Mouse (Mus musculus) thymus, postnatal 10 days (tissue): ENCODE data around the gene Galr3.
A peak's percentile ranks its signal among the peaks of the same experiment; 100 is the strongest.
"Not testable (repeated sequence)": the region's sequence is repeated elsewhere in the genome, so short reads cannot be mapped to it uniquely, and the experiment has no call there.

Experiments
- DNase-seq, 2 experiments: peaks; one replicate each; pipeline ENCODE4 v3.0.0; 2021; ENCODE audit warnings: low spot score in 2 of 2

Galr3 gene

DNA sequence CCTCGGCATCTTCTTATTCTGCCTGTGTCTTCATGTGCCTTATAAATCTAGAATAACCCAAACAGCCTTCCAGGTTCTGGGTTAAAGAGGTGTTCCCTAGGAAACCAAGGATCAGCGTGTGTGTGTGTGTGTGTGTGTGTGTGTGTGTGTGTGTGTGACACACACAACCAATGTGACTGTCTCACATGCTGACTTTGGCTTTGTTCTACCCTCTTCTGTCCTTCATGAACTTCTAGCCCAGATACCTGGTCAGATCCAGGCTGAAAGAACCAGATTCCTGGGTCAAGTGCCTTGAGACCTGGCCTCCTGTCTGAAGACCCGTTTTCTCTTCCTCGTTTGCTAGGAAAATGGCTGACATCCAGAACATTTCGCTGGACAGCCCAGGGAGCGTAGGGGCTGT lies at the start of gene Galr3:
Galr3 (plus strand) TSS at position 301 of the 400 bp plus-strand sequence.
- DNase-seq, result no peak

DNA sequence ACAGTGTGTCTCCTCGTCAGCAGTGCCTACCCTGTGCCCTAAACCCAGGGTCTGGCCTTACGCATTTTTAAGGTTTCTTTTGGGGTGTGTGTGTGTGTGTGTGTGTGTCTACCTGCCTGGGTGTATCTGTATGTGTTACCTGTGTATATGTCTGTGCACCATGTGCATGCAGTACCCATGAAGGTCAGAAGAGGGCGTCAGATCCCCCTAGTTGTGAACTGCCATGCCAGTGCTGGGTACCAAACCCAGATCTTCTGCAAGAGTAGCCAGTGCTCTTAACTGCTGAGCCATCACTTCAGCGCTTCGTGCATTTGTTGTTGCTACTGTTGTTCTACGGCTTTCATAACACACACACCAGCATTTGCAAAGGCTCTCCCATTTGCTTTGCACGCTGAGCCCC lies 49.5 kb upstream of the Galr3 start:
- DNase-seq, result no peak

DNA sequence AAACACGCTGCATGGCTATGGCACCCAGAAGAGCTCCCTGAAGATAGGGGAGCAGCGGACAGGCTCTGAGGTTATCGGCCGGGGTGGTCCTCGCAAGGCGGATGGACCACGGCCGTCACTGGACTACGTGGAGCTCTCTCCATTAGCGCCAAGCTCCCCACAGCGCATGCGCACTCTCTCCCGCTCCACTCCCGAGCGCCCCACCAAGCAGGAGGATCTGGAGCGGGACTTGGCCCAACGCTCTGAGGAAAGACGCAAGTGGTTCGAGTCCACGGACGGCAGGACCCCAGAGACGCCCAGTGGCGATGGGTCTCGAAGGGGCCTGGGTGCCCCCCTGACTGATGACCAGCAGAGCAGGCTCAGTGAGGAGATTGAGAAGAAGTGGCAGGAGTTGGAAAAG lies 48.8 kb upstream of the Galr3 start:
- no peak for DNase-seq

GRCm38 (mm10) chr15:78995916-78996315 lies 45.8 kb upstream of the Galr3 start:
- DNase-seq, result no peak

- DNase-seq, result peak; percentile 39 to 48
Observed at GRCm38 (mm10) chr15:78996663-78997062, 45.0 kb upstream of the Galr3 start.

DNA sequence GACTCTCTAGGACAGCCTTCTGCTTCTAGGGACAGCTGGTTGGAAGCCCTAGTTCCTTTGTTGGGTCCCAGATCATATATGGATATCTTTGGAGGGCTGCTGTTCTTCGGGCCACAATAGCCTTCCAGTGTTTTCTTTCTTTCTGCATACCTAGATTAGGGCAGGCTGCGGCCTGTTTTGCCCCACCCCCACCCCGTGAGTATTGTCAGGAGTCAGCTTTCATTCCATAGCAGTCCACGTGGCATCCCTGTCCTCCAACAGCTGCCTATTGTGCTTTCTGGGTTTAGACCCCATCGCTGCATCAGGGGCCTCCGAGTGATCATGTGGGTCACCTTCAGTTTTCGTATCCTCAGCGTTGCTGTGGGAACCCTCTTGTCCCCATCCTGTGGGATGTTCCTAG lies 43.3 kb upstream of the Galr3 start:
- no peak for DNase-seq

DNA sequence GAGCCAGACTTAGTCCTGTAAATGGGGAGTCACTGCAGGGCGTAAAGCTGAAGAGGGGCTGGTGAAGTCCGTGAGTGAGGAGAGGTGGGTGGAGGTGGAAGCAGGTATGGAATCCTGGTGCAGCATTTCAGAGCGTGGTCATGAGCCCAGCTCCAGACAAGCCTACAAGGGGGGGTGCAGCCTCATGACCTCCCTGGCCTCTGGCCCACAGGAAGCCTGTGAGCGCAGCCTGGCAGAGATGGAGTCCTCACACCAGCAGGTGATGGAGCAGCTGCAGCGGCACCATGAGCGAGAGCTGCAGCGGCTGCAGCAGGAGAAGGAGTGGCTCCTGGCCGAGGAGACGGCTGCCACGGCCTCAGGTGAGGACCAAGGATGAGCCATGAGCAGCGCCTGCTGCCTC lies 42.1 kb upstream of the Galr3 start:
- peak; percentile 19 to 21 for DNase-seq

GRCm38 (mm10) chr15:79000357-79000791 lies 41.3 kb upstream of the Galr3 start:
- DNase-seq, result no peak

DNA sequence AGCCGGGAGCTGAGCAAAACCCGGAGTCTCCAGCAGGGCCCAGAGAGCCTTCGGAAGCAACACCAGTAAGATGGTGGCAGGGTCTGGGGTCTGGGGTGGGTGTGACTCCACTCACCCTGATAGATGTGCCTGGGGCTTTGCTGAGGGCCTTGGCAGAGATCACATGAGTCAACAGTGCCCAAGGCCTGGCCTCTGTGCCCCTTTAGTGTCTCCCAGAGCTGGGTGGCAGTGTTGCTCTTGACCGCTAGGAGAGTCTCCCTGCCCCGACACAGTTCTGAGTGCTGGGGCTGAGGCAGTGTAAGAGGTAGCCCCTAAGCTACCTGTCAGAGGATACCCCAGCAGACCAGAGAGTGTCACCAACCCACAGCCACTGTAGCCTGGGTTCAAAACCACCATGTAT lies 40.1 kb upstream of the Galr3 start:
- no peak for DNase-seq

- DNase-seq, result no peak
Observed at GRCm38 (mm10) chr15:79002036-79002435, 39.6 kb upstream of the Galr3 start.

DNA sequence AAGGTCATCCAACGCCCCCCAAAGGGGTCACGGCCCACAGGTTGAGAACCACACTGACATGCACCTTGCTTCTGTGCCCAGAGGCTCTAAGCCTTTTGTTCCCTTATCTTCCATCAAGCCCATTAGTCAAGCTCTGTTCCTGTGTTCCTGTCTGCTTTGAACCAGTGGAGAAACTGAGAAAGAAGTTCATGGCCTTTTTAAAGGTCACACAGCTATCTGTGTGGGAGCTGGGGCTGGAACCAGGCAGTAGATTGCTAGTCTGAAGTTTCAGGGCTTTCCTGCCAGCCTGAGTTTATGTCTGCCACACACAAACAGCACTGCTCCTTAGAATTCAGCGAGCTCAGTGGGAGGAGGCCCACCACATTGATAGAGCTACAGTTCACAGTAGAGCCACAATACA lies 38.6 kb upstream of the Galr3 start:
- no peak for DNase-seq

GRCm38 (mm10) chr15:79005581-79005980 lies 36.1 kb upstream of the Galr3 start:
- DNase-seq, result no peak

GRCm38 (mm10) chr15:79006638-79007037 lies 35.0 kb upstream of the Galr3 start:
- no peak for DNase-seq

DNA sequence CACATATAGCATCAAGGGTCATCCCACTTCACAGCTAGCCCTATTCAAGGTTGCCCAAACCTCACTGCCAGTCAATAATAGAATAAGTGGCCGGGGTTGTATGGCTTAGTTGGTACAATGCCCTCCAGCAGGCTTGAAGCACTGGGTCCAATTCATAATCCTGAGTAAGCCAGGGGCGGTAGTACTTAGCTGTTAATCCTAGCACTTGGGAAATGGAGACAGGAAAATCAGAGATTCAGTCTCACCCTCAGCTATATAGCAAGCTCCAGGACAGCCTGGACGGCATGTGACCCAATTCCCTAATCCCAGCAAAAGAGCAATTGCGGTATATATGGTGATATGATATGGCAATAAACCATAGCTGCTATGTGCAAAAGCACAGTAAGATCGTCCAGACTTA lies 34.6 kb upstream of the Galr3 start:
- DNase-seq, result no peak

GRCm38 (mm10) chr15:79007836-79008235 lies 33.8 kb upstream of the Galr3 start:
- not testable (repeated sequence) for DNase-seq

DNA sequence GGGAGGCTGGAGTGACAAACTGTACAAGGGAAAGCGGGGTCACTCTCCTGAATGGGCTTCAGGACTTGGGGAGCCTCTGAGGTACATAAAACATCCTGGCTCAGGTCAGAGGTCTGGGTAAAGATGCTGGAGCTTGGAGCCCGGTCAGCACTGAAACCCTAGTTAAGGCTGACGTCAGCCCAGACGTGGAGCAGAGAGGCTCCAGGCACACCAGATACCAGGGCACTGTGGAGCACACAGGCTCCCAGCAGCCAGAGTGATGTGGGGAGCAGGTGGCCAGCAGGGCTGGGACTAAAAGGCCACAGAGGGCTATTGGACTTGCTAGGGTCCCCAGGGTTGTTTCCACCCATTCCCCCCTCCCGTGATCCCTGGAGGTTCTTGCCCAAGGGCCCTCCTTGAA lies 32.0 kb upstream of the Galr3 start:
- DNase-seq, result no peak

DNA sequence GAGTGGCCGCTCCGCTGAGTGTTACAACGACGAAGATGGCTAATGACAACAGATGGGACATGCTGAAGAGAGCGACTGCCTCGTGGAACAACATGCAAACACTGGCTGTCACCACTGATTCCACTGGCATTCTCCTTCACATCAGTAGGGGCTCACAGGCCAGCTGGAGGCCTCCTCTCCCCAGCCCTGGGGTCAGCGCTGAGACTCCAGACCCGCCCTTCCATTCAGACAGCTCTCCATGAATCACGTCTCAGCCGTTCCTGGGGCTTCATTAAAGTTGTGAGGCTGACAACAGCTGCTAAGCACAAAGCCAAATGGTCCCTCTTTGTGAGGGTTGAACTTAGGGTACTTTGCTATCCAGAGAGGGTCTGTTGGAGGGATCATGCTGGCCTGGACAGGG lies 30.1 kb upstream of the Galr3 start:
- no peak for DNase-seq

- no peak for DNase-seq
Observed at GRCm38 (mm10) chr15:79013382-79013781, 28.3 kb upstream of the Galr3 start.

GRCm38 (mm10) chr15:79018191-79018590 lies 23.5 kb upstream of the Galr3 start:
- no peak for DNase-seq

- DNase-seq, result no peak
Observed at GRCm38 (mm10) chr15:79018886-79019285, 22.8 kb upstream of the Galr3 start.

- DNase-seq, result no peak
Observed at GRCm38 (mm10) chr15:79022671-79023230, 18.9 kb upstream of the Galr3 start.

GRCm38 (mm10) chr15:79023366-79023765 lies 18.3 kb upstream of the Galr3 start:
- no peak for DNase-seq

DNA sequence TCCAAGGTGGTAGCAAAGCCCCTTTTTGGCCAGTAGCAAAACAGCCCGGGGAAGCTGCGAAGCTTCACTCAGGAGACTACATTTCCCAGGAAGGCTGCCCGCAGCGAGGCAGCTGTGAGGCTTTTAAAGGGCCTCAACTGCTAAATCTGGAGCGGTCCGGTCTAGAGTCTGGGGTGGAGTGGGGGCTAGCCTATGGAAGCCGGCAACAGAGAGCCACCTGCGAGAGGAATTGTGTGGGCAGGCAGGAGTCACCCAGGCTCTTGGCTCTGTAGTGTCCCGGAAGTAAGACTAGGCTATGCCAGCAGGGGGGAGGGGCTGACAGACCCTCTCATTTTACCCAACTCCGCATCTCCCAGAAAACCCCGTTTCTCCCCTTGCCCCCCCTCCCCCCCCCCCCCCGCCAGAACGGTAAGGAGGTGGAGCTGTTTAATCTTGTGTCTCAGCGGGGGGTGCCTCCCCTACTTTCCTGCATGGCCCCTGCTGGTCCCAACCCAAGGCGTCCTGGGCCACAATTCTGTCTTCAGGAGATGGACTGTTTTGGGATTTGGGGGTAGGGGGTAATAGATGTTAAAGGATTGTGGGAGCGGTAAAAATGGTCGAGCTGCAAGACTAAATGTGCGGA lies 15.9 kb upstream of the Galr3 start:
- no peak for DNase-seq
